Mouse (Mus musculus): ENCODE results near the gene Zfp3.

GRCm38 (mm10) chr11:70741603-70742002, 22.4 kb upstream of the Zfp3 start:
- TF ChIP-seq FLI1 (IDR thresholded peaks at IDR 0.05; ENCODE audit: low read length) (no peak), GATA1 (IDR thresholded peaks at IDR 0.05; ENCODE audit: borderline replicate concordance, low read length) (no peak)
